Mouse (Mus musculus) T-helper 1 cell (primary cell): ENCODE data around the gene Aldh1l1.

ENCODE experiments used
- in situ Hi-C: fragments of 300-600 bp; cut with MboI, MseI; formaldehyde crosslinking; loops from one replicate; pipeline ENCODE4 v1.15.1; 2025; ENCODE audit warnings: high pct_unique_total_duplicates

Gene Aldh1l1

DNA sequence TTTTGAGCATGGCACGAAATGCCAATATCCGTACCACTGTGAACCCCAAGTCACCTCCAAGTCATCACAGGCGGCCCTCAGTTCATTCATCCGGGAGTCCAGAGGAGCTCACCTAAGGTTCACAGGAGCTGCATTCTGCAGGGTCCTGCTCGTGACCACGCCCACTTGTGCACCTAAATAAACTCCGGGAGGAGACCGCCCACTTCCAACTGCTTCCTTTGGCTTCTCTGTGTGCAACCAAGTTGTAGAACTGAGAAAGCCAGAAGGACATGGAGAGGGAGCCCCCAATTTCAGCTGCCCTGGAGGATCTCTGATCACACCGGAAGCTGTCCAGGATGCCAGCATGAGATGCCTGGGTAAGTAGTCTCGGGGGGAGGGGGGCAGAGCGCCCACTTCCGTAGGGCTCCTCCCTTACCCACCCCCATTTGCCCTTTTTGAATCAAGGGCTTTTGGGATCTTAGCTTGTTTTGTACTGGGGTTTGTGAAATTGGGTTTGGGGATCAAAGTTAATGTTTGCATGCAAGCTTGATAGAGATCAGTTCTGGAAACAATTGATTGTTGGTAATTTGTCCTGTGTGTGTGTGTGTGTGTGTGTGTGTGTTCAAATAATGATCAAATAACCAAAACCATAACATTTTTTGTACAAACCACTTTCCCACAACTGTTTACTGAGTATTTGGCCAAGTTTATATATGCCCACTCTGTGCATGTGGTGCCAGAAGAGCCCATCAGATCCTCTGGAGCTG, at the start of gene Aldh1l1:
Aldh1l1 (plus strand) TSS at position 252 of the 746 bp plus-strand sequence.
- in situ Hi-C loops, result no loop called here

DNA sequence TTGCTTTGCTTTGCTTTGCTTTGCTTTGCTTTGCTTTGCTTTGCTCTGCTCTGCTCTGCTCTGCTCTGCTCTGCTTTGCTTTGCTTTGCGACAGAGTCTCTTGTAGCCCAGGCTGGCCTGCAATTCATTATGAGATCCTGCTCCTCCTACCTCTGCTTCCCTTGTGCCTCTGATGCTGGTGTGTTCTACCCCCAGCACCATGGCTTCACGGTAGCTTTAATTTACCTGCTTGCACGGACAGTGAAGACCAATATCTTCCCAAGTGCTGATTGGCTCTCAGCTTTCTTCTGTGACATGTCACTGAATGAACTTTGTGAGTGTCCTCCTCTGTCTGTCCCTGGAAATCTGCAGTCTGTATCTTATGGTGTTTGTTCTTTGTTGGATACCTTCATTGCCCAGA, 49.2 kb upstream of the Aldh1l1 start:
- in situ Hi-C loops, result no loop called here

DNA sequence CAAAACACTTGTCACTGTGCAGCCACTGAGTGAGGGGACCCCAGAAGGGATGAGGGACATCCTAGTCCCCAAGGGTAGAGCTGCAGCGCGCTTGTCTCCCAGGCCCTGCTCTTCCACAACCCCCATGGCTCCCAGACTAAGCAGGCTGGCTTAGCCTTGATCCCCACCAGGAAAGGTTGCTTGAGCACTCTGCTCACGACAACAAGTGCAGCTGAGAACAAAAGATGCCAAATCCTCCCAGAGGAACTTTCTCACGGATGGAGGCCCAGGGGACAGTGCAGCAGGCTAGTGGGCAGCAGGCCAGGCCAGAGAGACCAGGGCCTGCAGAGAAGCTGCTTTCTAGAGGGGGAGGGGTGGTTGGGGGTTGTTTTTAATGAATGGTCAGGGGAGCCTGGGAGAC, 39.3 kb upstream of the Aldh1l1 start:
- in situ Hi-C loops, result no loop called here

DNA sequence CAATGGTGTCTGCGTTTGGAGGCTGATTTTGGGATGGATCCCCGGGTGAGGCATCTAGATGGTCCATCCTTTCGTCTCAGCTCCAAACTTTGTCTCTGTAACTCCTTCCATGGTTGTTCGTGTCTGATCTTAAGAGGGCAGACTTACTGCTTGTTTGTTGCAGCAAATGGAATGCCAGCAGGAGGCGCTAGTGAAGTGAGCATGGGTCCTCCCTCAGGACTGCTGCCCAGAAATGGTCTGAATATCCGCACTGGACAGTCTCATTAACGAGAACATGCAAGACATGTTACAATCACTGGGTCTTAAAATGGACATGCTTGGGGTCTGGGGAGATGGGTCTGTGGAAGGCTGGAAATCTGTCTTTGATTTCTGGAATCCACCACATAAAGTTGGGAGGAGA, 36.0 kb upstream of the Aldh1l1 start:
- in situ Hi-C loops, result no loop called here

DNA sequence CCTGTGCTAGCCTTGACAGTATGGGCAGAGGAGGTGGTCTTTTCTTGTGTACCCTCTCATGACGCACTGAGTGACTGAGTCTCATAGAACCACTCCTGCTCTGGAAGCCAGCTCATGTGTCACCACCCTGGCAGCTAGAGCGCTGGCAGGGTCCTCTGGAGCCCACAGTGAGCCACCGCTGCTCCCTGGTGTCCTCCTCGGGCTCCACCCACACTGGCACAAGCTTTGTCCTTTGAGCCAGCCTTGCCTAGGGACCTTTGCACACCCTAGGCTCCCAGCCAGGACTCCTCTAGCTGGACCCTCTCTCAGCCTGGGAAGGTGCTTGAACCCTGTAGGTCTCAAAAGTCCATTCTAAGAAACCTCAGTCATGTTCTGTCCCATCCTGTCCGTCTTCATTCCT, 35.5 kb upstream of the Aldh1l1 start:
- in situ Hi-C loops, result no loop called here

DNA sequence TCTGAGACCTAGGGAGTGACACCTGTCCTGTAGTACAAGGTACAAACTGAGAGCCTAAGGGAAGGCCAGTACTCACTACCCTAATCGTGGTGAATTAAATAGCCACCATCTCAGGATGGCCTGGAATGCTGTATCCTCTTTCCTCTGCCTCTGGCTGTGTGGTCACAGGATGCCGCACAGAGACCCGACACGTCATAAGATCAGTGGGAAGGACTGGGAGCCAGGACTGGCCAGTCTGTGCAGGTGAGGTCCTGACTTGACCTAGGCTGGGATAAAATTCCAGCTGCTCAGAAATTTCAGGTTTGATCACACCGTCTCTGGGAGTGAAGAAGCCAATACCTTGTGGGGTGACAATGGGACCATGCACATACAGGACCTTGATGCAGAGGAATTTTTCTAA, 34.7 kb upstream of the Aldh1l1 start:
- in situ Hi-C loops, result no loop called here

DNA sequence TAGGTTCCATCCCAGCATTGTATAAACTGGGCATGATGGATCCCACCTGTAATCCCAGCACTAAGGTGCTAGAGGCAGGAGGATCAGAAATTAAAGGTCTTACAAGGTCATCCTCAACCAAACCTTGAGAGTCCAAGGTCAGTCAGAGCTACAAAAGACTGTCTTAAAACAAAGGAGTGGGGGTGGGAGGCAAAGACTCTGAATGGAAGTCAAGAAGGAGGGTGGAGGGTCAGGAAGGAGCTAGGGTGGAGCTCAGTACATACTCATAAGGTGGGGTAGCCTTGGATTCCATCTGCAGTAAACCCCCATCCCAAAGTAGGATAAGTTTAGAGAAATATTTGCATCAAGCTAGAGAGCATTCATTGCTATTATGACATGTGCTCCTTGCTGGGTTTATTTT, 33.6 kb upstream of the Aldh1l1 start:
- in situ Hi-C loops, result no loop called here

DNA sequence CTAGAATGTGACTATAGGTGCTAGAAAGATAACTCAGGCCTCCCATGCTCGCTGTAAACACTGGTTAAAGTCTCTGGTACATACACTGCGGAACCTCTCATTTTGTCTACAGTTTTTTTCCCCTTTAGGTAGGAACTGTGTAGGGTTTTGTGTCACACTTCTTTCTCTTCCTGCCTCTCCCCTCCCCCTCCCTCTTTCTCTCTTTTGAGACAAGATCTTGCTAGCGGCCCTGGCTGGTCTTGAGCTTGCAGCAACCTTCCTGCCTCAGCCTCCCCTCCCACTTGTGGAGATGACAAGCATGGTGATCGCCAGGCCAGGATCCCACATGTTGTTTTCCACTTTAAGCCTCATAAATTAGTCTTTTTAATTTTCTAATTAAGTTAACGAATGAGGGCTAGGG, 32.5 kb upstream of the Aldh1l1 start:
- in situ Hi-C loops, result no loop called here

DNA sequence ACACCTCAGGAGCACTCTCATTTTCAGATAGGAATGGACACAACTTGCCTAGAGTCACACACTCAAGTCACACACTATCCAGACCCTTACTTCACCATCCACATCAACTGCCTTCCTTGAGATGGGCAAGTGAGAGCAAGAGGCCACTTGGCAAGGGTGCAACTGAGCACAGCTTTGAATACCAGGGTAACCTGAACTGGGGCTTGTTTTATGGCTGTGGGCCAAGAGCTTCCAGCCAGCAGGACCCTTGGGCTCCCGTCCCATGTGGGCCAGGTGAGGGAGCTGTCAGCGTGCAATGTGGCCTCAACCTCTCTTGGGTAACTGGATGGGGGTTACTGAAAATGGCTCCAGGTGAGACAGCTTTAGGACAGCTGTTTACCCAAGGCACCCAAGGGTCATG, 28.8 kb upstream of the Aldh1l1 start:
- in situ Hi-C loops, result no loop called here

DNA sequence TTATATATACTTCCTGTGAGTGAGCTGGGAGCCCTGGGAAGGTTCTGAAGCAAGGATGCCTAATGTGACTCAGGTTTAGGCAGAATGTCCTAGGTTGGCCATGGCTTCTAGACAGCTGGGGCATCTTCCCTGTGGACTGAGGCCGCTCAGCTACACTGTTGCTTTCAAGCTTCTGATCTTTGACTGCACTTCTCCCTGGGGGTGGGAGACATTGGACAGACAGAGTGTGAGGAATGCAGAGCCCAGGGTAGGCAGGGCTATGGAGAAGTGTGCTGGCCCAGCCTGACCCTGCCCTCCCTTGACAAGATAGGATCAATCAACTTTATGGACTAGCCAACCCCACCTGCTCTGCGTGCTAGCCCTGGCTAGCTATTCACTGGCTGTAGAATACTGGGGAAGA, 25.0 kb upstream of the Aldh1l1 start:
- in situ Hi-C loops, result no loop called here

DNA sequence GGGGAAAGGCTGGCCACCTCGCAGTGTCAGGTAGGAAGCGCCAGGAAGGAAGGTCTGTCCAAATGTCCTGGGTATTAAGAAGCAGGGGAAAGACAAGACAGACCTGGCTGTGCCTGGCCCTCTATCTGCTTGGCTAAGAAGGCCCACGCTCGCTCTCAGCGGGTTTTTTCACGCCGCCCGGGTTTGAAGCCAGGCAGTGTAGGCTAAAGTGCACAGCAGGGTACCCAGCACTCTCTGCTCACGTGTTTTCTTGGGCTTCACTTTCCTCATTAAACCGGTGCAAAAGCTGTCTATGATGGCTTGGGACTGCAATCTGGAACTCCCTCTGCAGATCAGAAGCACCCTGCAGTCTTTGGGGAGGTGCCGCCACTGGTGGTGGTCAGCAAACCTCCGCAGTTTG, 24.5 kb upstream of the Aldh1l1 start:
- in situ Hi-C loops, result no loop called here

DNA sequence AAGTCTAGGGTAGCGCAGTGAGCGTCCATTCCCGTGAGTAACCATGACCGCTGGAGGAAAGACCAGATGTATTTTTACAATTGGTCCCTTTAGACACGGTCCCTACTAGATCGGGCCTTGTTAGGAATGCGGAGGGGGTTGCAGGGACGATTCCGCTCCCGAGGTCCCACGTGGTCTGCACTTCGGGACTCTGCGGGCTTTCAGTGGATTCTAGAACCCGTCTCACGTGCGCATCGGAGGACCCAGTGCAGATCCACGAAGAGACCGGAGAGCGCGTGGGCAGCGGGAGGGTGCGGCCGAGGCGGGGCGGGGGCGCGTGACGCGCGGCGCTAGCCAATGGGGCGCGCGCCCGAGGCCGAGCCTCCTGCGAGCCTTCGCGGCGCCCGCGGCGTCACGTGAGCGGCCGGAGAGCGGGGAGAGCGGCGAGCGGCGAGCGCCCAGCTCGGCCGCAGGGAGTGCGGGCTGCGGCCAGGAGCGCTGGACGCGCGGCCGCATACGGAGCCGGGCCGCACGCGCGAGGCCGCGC, 24.0 kb upstream of the Aldh1l1 start, which contains the start of gene Klf15:
Klf15 (plus strand) TSS at position 396 of the 526 bp plus-strand sequence.
- in situ Hi-C loops, result no loop called here

DNA sequence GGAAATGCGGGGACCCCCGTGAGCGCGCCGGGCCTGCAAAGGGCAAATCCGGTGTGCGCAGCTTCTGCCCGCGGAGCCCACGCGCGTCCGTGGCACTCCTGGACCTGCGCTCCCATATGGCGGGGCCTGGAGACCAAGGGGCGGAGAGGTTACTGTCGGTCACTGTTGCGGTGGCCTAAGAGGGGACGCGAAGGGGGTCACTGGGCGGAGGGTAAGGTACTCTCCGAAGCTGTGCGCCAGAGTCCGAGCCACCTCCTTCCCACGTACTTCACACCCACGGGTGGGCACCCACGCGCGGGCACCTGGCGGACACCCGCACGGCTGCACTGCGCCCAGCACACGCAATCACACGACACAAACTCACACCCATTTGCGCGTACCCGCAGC, 23.4 kb upstream of the Aldh1l1 start:
- in situ Hi-C loops, result no loop called here

DNA sequence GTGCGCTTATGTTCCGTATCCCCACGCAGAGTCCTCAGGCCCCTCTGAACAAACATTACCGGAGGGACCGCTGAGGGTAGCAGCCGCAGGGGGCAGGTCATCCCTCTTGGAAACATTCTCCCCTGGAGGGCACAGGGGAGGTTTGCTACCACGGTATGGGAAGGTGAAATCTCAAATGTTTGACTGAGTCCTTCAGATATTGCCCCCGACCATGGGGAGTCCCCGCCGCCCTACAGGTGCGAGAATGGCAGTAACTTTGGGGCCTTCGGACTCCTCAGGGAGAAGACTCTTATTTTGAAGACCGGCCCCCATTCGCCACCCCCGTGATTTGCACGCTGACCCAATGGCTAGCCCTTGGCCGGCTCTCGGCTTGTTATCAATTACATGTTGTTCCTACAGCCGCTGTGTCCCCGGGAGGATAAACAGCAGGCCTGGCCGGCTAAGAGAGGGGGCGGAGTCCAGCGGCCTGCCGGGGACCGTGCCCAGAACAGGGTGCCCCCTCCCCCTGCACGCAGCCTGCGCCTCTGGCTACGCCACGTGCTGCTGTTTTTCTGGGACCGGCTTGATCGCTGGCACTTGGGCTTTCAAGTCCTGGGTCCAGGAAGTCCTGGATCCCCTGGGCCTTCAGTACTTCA, 22.9 kb upstream of the Aldh1l1 start:
- in situ Hi-C loops, result no loop called here

DNA sequence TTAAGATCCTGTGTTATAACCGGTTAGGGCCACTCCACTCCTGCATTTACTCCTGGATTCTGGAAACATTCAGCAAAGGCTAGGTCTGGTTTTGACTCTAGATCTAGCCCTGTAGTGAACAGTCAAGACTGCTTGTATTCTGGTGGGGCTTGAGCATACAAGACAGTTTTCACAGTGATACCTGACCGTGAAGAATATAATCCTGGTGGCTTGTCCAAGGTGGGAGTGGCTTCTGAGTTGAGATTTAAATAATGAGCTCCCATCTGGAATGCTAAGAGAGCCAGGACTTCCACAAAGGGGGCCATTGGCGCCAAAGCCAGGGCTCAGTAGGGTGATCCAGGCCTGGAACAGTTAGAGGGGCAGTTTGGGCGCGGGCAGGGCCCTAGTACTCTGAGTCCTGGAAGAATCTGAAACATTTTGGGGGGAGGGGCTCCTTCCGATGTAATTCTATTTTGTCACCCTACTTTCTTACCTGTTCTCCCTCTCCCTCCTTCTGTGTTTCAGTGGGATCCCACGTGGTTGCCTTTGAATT, 22.3 kb upstream of the Aldh1l1 start:
- in situ Hi-C loops, result no loop called here

DNA sequence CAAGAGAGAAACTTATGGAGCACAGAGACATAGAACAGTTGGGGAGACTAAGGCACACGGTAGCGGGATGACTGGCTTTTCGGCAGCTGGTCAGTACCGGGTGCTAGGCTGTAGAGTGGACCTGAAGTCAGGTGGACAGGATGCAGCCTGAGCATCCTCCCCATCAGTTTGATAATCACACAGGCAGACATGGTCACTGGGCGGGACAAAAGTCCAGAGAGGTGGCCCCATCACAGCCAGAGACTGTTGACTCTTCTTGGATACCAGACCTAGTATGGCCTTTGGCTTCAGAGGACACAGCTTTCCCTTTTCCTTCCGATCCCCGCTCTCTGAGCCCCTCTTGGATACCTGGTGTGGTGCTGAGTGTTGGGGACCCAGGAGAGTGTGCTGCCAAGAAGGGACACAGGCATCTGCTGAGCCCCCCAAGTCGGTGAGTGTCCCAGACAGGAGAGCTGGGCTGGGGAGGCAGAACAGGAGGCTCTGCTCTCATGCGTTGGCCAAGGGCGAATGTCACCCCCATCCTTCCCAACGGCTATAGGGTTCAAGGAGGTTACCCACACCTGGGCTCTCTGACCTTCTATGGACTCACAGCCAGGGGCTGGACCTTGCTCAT, 21.1 kb upstream of the Aldh1l1 start:
- in situ Hi-C loops, result no loop called here

DNA sequence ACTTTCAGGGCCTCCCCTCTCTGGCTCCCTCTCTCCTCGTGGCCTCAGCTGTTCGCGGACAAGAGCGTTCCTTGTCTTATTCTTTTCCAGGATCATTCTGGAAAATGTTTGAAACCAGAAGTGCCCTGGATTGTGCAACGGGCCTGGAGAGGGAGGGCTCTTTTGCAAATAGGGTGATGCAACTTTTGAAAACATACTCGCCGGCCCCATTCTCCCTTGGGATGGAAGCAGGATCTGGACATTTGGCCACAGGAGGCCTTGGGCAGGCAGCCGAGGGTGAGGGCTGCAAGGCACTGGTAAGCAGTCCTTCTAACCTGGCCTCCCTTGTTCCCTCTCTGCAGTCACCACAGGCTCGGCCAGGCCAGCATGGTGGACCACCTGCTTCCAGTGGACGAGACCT, 20.1 kb upstream of the Aldh1l1 start:
- in situ Hi-C loops, result no loop called here

DNA sequence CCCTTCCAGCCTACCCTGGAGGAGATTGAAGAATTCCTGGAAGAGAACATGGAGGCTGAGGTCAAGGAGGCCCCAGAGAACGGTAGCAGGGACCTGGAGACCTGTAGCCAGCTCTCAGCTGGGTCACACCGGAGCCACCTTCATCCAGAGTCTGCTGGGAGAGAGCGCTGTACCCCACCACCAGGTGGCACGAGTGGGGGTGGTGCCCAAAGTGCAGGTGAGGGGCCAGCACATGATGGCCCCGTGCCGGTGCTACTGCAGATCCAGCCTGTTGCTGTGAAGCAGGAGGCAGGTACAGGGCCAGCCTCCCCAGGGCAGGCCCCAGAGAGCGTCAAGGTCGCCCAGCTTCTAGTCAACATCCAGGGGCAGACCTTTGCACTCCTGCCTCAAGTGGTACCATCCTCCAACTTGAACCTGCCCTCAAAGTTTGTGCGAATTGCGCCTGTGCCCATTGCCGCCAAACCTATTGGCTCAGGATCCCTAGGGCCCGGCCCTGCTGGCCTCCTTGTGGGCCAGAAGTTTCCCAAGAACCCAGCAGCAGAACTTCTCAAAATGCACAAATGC, 19.3 kb upstream of the Aldh1l1 start:
- in situ Hi-C loops, result no loop called here

DNA sequence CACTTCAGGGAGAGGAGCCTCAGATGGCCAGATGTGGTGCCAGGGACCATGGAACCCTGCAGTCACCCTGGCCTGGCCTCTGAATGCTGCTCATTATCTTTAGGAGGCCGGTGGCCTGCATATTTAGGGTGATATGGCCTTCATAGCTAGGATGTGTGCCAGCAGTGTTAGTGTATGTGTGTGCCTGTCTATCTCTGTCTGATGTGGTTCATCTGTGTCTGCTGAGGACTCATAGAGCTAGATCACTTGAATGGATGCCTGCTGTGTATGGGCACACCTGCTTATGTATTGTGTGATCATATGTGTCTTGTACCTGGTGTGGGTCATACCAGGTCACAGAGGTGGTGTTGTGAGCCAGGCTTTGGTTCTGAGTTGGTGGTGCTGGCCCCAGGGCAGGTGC, 18.0 kb upstream of the Aldh1l1 start:
- in situ Hi-C loops, result no loop called here

DNA sequence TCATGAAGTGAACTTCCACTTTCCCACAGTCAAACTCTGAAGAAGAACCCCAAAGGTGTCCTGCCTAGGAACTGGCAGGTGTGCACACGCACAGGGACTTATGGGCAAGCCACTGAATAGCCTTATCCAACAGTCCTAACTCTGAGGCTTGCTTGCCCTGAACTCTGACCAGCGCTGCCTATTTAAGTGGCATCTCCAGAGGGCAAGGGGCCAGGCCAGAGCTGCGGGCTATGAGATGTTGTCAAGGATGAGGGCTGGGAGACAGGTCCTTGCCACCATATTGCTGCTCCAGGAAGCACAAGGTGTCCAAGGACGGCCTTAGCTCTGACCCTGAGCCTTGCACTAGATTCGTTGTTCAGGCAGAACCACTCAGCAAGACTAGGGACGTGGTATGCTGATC, 17.2 kb upstream of the Aldh1l1 start:
- in situ Hi-C loops, result no loop called here

DNA sequence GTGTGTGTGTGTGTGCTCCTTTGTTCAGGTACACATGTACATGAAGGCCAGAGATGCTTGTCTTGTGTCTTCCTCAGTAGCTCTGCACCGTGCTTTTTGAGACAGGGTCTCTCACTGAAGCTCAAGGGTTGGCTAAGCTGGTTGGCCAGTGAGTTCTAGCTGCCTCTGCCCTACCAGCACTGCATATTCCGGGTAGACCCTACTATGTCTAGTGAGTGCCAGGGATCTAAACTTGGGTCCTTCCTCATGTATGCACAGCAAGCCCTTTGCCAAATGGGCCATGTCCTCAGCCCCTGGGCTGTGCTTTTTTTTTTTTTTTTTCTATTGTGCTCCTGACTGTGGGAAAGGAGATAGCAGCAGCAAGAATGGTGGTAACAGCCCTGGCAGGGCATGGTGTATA, 16.0 kb upstream of the Aldh1l1 start:
- in situ Hi-C loops, result no loop called here

DNA sequence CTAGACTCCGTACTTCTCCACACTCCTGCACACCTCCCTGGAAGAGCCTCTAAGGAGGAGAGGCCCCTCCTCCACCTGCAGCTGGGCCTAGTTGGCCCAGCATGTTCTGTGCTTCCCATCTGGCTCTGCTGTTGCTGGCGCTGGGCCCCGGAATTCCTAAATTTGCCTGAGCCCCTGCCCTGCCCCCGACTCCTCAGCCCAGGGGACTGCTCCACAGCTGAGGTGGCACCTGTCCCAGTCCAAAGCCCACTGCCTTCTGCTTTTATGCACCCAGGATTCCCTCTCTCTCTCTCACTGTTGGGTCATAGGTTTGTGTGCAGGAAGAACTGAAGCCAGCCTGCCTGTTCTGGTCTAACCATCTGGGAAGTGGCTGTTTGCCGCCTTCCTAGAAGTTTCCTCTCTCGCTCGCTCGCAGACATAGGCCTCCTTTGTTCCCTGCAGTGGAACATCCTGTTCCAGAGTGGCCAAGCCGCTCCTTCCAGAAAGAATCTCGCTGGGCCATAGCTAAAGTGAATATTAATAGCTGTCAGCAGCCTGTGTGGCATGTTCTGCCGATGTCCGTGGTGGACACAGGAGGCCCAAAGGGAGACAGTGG, 15.2 kb upstream of the Aldh1l1 start:
- in situ Hi-C loops, result no loop called here
